In the genomic region with DNA sequence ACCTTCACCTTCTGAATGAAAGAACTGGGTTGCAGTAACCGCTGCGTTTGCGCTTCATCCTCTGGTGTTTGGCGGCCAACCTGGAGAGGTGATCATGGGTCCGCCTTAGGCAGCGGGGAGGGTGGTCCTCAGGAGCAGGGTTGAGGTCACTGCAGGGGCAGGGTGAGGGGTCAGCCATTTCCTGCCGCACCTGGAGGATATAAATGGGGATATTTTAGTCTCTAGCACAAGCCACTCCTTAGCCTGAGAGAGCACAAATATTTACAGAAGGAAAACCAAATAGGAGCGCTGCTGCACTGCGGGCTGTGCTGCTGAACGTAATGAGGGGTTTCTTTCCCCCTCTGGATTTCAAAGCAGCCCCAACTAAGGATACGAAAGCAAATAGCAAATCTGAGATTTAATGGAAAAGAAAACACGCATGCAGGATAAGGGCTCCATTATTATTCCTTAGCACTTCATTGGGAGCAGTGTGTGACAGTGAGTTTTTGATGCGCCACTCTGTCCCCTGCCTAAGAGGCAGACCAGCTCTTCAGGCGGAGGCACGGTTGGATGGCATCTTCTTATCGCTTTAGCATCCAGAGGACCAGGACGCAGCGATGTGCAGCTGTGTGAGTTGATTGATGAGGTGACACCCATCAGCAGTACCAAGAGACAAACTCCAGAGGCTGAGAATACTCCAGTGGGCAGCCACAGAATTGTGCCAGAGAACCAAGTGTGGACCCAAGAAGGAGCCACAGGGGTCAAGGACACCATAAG, we compare ENCODE assay signal across 17 mouse cellular contexts.
A peak's percentile ranks its signal among the peaks of the same experiment; 100 is the strongest.
DNase-seq lines count a peak whose midpoint lies in the region; ATAC-seq and TF ChIP-seq lines count a peak whose summit lies in the region.
"Had no signal": no experiment of that assay in that cellular context is flagged by ENCODE, and none has a peak within 500 bp of the region (broad histone marks: within the 10 kb centered on the region; RNA-seq: fewer than 3 reads in every experiment).

No protein-coding gene starts in this region.

- no peak for TF ChIP-seq CTCF in liver, embryonic 14.5 days (IDR thresholded peaks at IDR 0.05; ENCODE audit: low read depth)

- H3K4me2 ChIP-seq in intestine, embryonic 15.5 days (replicated peaks): peak overlapping the region; percentile 38
- H3K4me2 ChIP-seq in liver, embryonic 14.5 days (ENCODE audit: low read depth): peak overlapping the region; percentile 63
- H3K4me2 ChIP-seq in stomach, embryonic 15.5 days: peak overlapping the region; percentile 21; the same call in 1 of the 2 replicates
- H3K4me2 ChIP-seq: embryonic facial prominence, embryonic 13.5 days; heart, embryonic 15.5 days; hindbrain, embryonic 15.5 days had no signal

- H3K9ac ChIP-seq in intestine, embryonic 15.5 days: no peak overlapping the region
- peak overlapping the region; percentile 48 for H3K9ac ChIP-seq in liver, embryonic 14.5 days (replicated peaks)
- H3K9ac ChIP-seq in stomach, embryonic 15.5 days: no peak overlapping the region
- H3K9ac ChIP-seq: embryonic facial prominence, embryonic 13.5 days; heart, embryonic 15.5 days; hindbrain, embryonic 15.5 days had no signal

- 20% methylated on average over 18 of the region's 18 CpGs for whole genome bisulfite sequencing in intestine, embryonic 15.5 days
- 70% methylated on average over 18 of the region's 18 CpGs for WGBS in liver, embryonic 14.5 days (ENCODE audit: insufficient replicate concordance)
- WGBS in stomach, embryonic 15.5 days: 20% methylated on average over 18 of the region's 18 CpGs

- TF ChIP-seq EP300 in liver, embryonic 14.5 days (IDR thresholded peaks at IDR 0.05; ENCODE audit: low read depth): peak; percentile 58; the same call in 1 of the 2 replicates

- no peak overlapping the region for H3K4me3 ChIP-seq in intestine, embryonic 15.5 days (replicated peaks)
- H3K4me3 ChIP-seq in liver, embryonic 14.5 days (ENCODE audit: insufficient read depth in 1 of 2, low read depth in 2 of 2, low read length in 2 of 2): peak overlapping the region; percentile 44 to 61
- H3K4me3 ChIP-seq in stomach, embryonic 15.5 days (replicated peaks): no peak overlapping the region
- H3K4me3 ChIP-seq: embryonic facial prominence, embryonic 13.5 days; heart, embryonic 15.5 days; hindbrain, embryonic 15.5 days had no signal

- ATAC-seq in intestine, embryonic 15.5 days: peak; percentile 45; the same call in 1 of the 2 replicates
- ATAC-seq in liver, embryonic 14.5 days (ENCODE audit: insufficient read depth): peak; percentile 70
- peak; percentile 85 for ATAC-seq in stomach, embryonic 15.5 days (ENCODE audit: insufficient read depth, low FRiP score, low read depth)

- no peaks in the 10 kb centered on the region for H3K36me3 ChIP-seq in intestine, embryonic 15.5 days
- H3K36me3 ChIP-seq in liver, embryonic 14.5 days (replicated peaks; ENCODE audit: control insufficient read depth, insufficient read depth, low read depth): no peaks in the 10 kb centered on the region
- no peaks in the 10 kb centered on the region for H3K36me3 ChIP-seq in stomach, embryonic 15.5 days
- H3K36me3 ChIP-seq: embryonic facial prominence, embryonic 13.5 days; heart, embryonic 15.5 days; hindbrain, embryonic 15.5 days had no signal

- no peaks in the 10 kb centered on the region for H3K27me3 ChIP-seq in intestine, embryonic 15.5 days (replicated peaks)
- no peaks in the 10 kb centered on the region for H3K27me3 ChIP-seq in liver, embryonic 14.5 days (ENCODE audit: control insufficient read depth, insufficient read depth, low read length)
- H3K27me3 ChIP-seq in stomach, embryonic 15.5 days (replicated peaks): no peaks in the 10 kb centered on the region
- H3K27me3 ChIP-seq: embryonic facial prominence, embryonic 13.5 days; heart, embryonic 15.5 days; hindbrain, embryonic 15.5 days had no signal

- peak; percentile 24 to 29 for DNase-seq in lung, adult 18-20 months
- DNase-seq in lung, postnatal 14 days: no peak
- peak; percentile 42 to 54 (median 47) for DNase-seq in liver, embryonic 14.5 days (ENCODE audit: low read depth in 3 of 3, low spot score in 3 of 3)
- no peak for DNase-seq in frontal cortex, adult 2 months (ENCODE audit: extremely low spot score in 1 of 2, low spot score in 1 of 2)
- no peak for DNase-seq in thymus, postnatal 25 days
- DNase-seq in Muller cell, postnatal 12 days (ENCODE audit: inconsistent ontology term): no peak
- DNase-seq: adrenal gland, postnatal 36 days; B cell, adult 2 months; cerebellum, adult 11-12 months; gastrocnemius, postnatal 25 days; layer of hippocampus, postnatal 36 days; right cerebral cortex, postnatal 25 days had no signal

- H3K27ac ChIP-seq in intestine, embryonic 15.5 days: no peak overlapping the region
- peak overlapping the region; percentile 87 for H3K27ac ChIP-seq in liver, embryonic 14.5 days
- peak overlapping the region; percentile 42; the same call in 1 of the 2 replicates for H3K27ac ChIP-seq in stomach, embryonic 15.5 days
- H3K27ac ChIP-seq: embryonic facial prominence, embryonic 13.5 days; heart, embryonic 15.5 days; hindbrain, embryonic 15.5 days had no signal

- peaks cover 2% of the 10 kb centered on the region for H3K4me1 ChIP-seq in intestine, embryonic 15.5 days (replicated peaks)
- peaks cover 39 to 44% of the 10 kb centered on the region in 2 experiments for H3K4me1 ChIP-seq in liver, embryonic 14.5 days (replicated peaks; ENCODE audit: control insufficient read depth in 2 of 2, insufficient read depth in 2 of 2, low read length in 1 of 2)
- no peaks in the 10 kb centered on the region for H3K4me1 ChIP-seq in stomach, embryonic 15.5 days
- H3K4me1 ChIP-seq: heart, embryonic 15.5 days; hindbrain, embryonic 15.5 days had no signal

- no peaks in the 10 kb centered on the region for H3K9me3 ChIP-seq in intestine, embryonic 15.5 days
- H3K9me3 ChIP-seq in liver, embryonic 14.5 days (ENCODE audit: control insufficient read depth, low read length): no peaks in the 10 kb centered on the region
- H3K9me3 ChIP-seq in stomach, embryonic 15.5 days: no peaks in the 10 kb centered on the region
- H3K9me3 ChIP-seq: embryonic facial prominence, embryonic 13.5 days; heart, embryonic 15.5 days; hindbrain, embryonic 15.5 days had no signal

Comparison
In these comparisons a context has a peak if more than half of its experiments do, and no peak if none do; other contexts are left out.
1. DNase-seq: peak in lung, adult 18-20 months (2 of 2) and liver, embryonic 14.5 days (3 of 3); none in lung, postnatal 14 days (single experiment), frontal cortex, adult 2 months (0 of 2), thymus, postnatal 25 days (single experiment) and Muller cell, postnatal 12 days (single experiment).
2. H3K4me3 ChIP-seq: peak in liver, embryonic 14.5 days (2 of 2); none in intestine, embryonic 15.5 days (single experiment) and stomach, embryonic 15.5 days (single experiment).
3. Peak in every context shown above with its lines, with median percentiles within 50 percentile points of each other: ATAC-seq and H3K4me2 ChIP-seq.